In genomic region chr2:107149851-107150250, GRCm38 (mm10) we compare ENCODE assay signal across 25 mouse cellular contexts.
DNase-seq lines count a peak whose midpoint lies in the region; ATAC-seq and TF ChIP-seq lines count a peak whose summit lies in the region.
"Had no signal": no experiment of that assay in that cellular context is flagged by ENCODE, and none has a peak within 500 bp of the region (broad histone marks: within the 10 kb centered on the region; RNA-seq: fewer than 3 reads in every experiment).

No protein-coding gene starts in this region.

- ATAC-seq in megakaryocyte, adult 5-6 weeks (ENCODE audit: poor library complexity, severe bottlenecking) = no peak
- ATAC-seq in hindbrain, embryonic 11.5 days (ENCODE audit: low FRiP score) = no peak
- ATAC-seq: activated CD4-positive, CD25-positive, alpha-beta regulatory T cell, adult 4 months; CD4-positive, CD25-positive, alpha-beta regulatory T cell, adult 4 months; Patski had no signal

- H3K27ac ChIP-seq in layer of hippocampus, adult 2 months = peak overlapping the region; percentile 87
- H3K27ac ChIP-seq in MEL (ENCODE audit: control insufficient read depth, low read depth, low read length) = peak overlapping the region; percentile 100
- H3K27ac ChIP-seq in hindbrain, embryonic 11.5 days (ENCODE audit: low read depth, low read length) = no peak overlapping the region

- no peak for TF ChIP-seq RAD21 in MEL (IDR thresholded peaks at IDR 0.05; ENCODE audit: low read depth, low read length)

- H3K4me3 ChIP-seq in layer of hippocampus, adult 2 months = no peak overlapping the region
- peak overlapping the region; percentile 42 to 57 for H3K4me3 ChIP-seq in MEL (ENCODE audit: control insufficient read depth in 1 of 2, insufficient read depth in 1 of 2, low read depth in 2 of 2, low read length in 2 of 2)
- no peak overlapping the region for H3K4me3 ChIP-seq in hindbrain, embryonic 11.5 days (ENCODE audit: low read depth, low read length)

- no peaks in the 10 kb centered on the region for H3K9me3 ChIP-seq in MEL (replicated peaks; ENCODE audit: insufficient read depth, low read length)
- no peaks in the 10 kb centered on the region for H3K9me3 ChIP-seq in hindbrain, embryonic 11.5 days (ENCODE audit: control insufficient read depth, low read length)
- H3K9me3 ChIP-seq: G1E had no signal

- peaks cover 2% of the 10 kb centered on the region for H3K79me2 ChIP-seq in MEL (ENCODE audit: control insufficient read depth, insufficient read depth, low read length, poor library complexity)

- peaks cover 20 to 29% of the 10 kb centered on the region in 2 experiments for H3K4me1 ChIP-seq in MEL (ENCODE audit: control insufficient read depth in 1 of 2, insufficient read depth in 2 of 2, low read length in 2 of 2)
- no peaks in the 10 kb centered on the region for H3K4me1 ChIP-seq in hindbrain, embryonic 11.5 days (replicated peaks; ENCODE audit: control insufficient read depth, insufficient read depth, low read length)

- peak; percentile 95 to 99 for TF ChIP-seq EP300 in MEL (IDR thresholded peaks at IDR 0.05; ENCODE audit: low read depth in 1 of 2, low read length in 2 of 2)

- H3K9ac ChIP-seq in MEL (ENCODE audit: control insufficient read depth, low read depth, low read length, poor library complexity, severe bottlenecking) = peak overlapping the region; percentile 63
- H3K9ac ChIP-seq in hindbrain, embryonic 11.5 days (ENCODE audit: low read depth, low read length) = no peak overlapping the region

- H3K4me2 ChIP-seq in hindbrain, embryonic 11.5 days (replicated peaks; ENCODE audit: low read depth, low read length) = no peak overlapping the region

- no peak for TF ChIP-seq CTCF in layer of hippocampus, adult 2 months (conservative IDR thresholded peaks at IDR 0.05)
- no peak for TF ChIP-seq CTCF in MEL (IDR thresholded peaks at IDR 0.05 in 2 of 3, conservative IDR thresholded peaks at IDR 0.05 in 1 of 3; ENCODE audit: control insufficient read depth in 1 of 3, insufficient read depth in 1 of 3, low read depth in 2 of 3, low read length in 3 of 3, poor library complexity in 1 of 3, severe bottlenecking in 1 of 3)

- peaks cover 0 to 44% of the 10 kb centered on the region in 2 experiments; a peak in 2 of 4 replicates for H3K36me3 ChIP-seq in MEL (ENCODE audit: control insufficient read depth in 1 of 2, insufficient read depth in 2 of 2, low read length in 2 of 2)
- H3K36me3 ChIP-seq in hindbrain, embryonic 11.5 days (ENCODE audit: control insufficient read depth, insufficient read depth, low read length) = no peaks in the 10 kb centered on the region
- H3K36me3 ChIP-seq: G1E had no signal

- no peak for TF ChIP-seq POLR2A in MEL (IDR thresholded peaks at IDR 0.05; ENCODE audit: control insufficient read depth in 1 of 2, insufficient read depth in 1 of 2, low read depth in 1 of 2, low read length in 2 of 2, poor library complexity in 1 of 2)

- H3K27me3 ChIP-seq in MEL (ENCODE audit: control insufficient read depth in 1 of 2, insufficient read depth in 2 of 2, low read length in 2 of 2) = no peaks in the 10 kb centered on the region
- H3K27me3 ChIP-seq in hindbrain, embryonic 11.5 days (ENCODE audit: control insufficient read depth, insufficient read depth, low read length) = no peaks in the 10 kb centered on the region
- H3K27me3 ChIP-seq: CH12.LX had no signal

- 93% methylated on average over 2 of the region's 2 CpGs for WGBS in hindbrain, embryonic 11.5 days

- no peak for DNase-seq in layer of hippocampus, adult 2 months (ENCODE audit: low spot score in 2 of 2)
- DNase-seq in layer of hippocampus, postnatal 25 days (ENCODE audit: extremely low spot score in 1 of 2, low spot score in 1 of 2) = no peak
- DNase-seq in MEL (ENCODE audit: low read depth, low spot score) = peak; percentile 76
- DNase-seq in MEL-GATA-1-ER (ENCODE audit: extremely low read depth, low read depth) = peak; percentile 29
- peak; percentile 17 for DNase-seq in brain, adult 2 months (ENCODE audit: low read depth, low spot score)
- no peak for DNase-seq in heart, adult 8-10 months (ENCODE audit: low spot score)
- DNase-seq in hindbrain, embryonic 11.5 days (ENCODE audit: low spot score) = no peak
- DNase-seq: adrenal gland, adult 2 months; adrenal gland, adult 8-10 months; adrenal gland, postnatal 10 days; adrenal gland, postnatal 14 days; adrenal gland, postnatal 25 days; adrenal gland, postnatal 36 days; B cell, adult 2 months; cerebellum, adult 11 months; cerebellum, adult 11-12 months; cerebellum, adult 18-20 months; cerebellum, adult 2 months; cerebellum, adult 8-10 months had no signal

TF ChIP-seq in MEL, 35 proteins besides CTCF, POLR2A, EP300 and RAD21:
- TF ChIP-seq SMC3 (IDR thresholded peaks at IDR 0.05; ENCODE audit: low read depth, low read length) (no peak), KAT2A (conservative IDR thresholded peaks at IDR 0.05; ENCODE audit: low read depth, low read length) (no peak), ELF1 (IDR thresholded peaks at IDR 0.05; ENCODE audit: low read depth, low read length) (no peak), MAX (IDR thresholded peaks at IDR 0.05; ENCODE audit: low read length) (no peak), MXI1 (IDR thresholded peaks at IDR 0.05; ENCODE audit: low read depth, low read length) (no peak; the same call in none of the 2 replicates), SIN3A (IDR thresholded peaks at IDR 0.05; ENCODE audit: low read length) (peak; percentile 91), GATA1 (IDR thresholded peaks at IDR 0.05; ENCODE audit: low read depth, low read length) (peak; percentile 99), USF2 (IDR thresholded peaks at IDR 0.05; ENCODE audit: borderline replicate concordance in 1 of 2, insufficient read depth in 1 of 2, low read depth in 1 of 2, low read length in 2 of 2) (no peak), MEF2A (IDR thresholded peaks at IDR 0.05; ENCODE audit: extremely low read depth, insufficient replicate concordance, low read depth, low read length, poor library complexity, severe bottlenecking) (peak; percentile 80; the same call in 1 of the 2 replicates), ZC3H11A (IDR thresholded peaks at IDR 0.05; ENCODE audit: low read depth, low read length) (no peak; the same call in 1 of the 2 replicates), RCOR1 (IDR thresholded peaks at IDR 0.05; ENCODE audit: low read depth, low read length) (peak; percentile 84), NELFE (IDR thresholded peaks at IDR 0.05; ENCODE audit: low read depth, low read length) (no peak), TBP (IDR thresholded peaks at IDR 0.05; ENCODE audit: low read depth, low read length) (peak; percentile 48; the same call in 1 of the 2 replicates), TCF12 (IDR thresholded peaks at IDR 0.05; ENCODE audit: low read depth, low read length) (peak; percentile 96), TAL1 (IDR thresholded peaks at IDR 0.05; ENCODE audit: low read length) (0 out of 2 replicates have a peak, but pooled peaks have one; percentile 2), MYB (IDR thresholded peaks at IDR 0.05; ENCODE audit: low read depth, low read length) (peak; percentile 92), CHD2 (IDR thresholded peaks at IDR 0.05; ENCODE audit: low read length) (no peak), ETS1 (IDR thresholded peaks at IDR 0.05; ENCODE audit: low read depth, low read length) (peak; percentile 98)

Comparison
In these comparisons a context has a peak if more than half of its experiments do, and no peak if none do; other contexts are left out.
1. DNase-seq: peak in MEL (single experiment), MEL-GATA-1-ER (single experiment) and brain, adult 2 months (single experiment); none in layer of hippocampus, adult 2 months (0 of 2), layer of hippocampus, postnatal 25 days (0 of 2), heart, adult 8-10 months (single experiment) and hindbrain, embryonic 11.5 days (single experiment).
2. H3K4me3 ChIP-seq: peak in MEL (2 of 2); none in layer of hippocampus, adult 2 months (single experiment) and hindbrain, embryonic 11.5 days (single experiment).